Mouse (Mus musculus) kidney, adult 8-10 months (tissue): ENCODE data around the gene Prkag1.
A peak's percentile ranks its signal among the peaks of the same experiment; 100 is the strongest.
"Not testable (repeated sequence)": the region's sequence is repeated elsewhere in the genome, so short reads cannot be mapped to it uniquely, and the experiment has no call there.

Source experiments
- DNase-seq, 2 experiments: peaks; one replicate each; pipeline ENCODE4 v3.0.0; 2022

The Prkag1 gene

GRCm38 (mm10) chr15:98820937-98821336, 10.4 kb downstream of the Prkag1 start:
- DNase-seq, result no peak

DNA sequence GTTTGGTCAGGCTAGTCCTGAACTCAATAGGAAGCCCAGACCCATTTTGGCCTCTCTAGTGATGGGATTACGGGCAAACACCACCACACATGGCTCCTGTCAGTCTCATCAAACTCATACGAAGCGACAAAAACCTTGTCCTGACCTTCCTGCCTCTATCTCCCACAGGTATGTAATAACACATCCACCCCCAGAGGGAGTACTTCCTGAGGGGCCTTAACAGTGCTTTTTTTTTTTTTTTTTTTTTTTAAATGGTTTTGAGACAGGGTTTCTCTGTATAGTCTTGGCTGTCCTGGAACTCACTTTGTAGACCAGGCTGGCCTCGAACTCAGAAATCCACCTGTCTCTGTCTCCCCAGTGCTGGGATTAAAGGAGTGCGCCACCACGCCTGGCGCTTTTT, 13.2 kb downstream of the Prkag1 start:
- DNase-seq, result no peak

- no peak for DNase-seq
These were observed 18.4 kb downstream of the Prkag1 start for GRCm38 (mm10) chr15:98812741-98813424.

DNA sequence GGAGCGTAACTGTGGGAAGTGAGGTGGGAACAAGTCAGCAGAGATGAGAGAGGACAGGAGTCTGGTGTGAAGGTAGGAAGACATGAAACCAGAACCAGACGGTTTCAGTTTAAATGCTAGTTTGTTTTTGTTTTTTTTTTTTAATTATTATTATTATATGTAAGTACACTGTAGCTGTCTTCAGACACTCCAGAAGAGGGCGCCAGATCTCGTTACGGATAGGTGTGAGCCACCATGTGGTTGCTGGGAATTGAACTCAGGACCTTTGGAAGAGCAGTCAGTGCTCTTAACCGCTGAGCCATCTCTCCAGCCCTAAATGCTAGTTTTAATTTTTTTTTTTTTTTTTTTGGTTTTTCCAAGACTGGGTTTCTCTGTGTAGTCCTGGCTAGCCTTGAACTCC, 21.1 kb downstream of the Prkag1 start:
- not testable (repeated sequence) for DNase-seq

- no peak for DNase-seq
These were observed 21.9 kb downstream of the Prkag1 start, which contains the start of gene Ddn for GRCm38 (mm10) chr15:98809390-98809789. Gene Ddn (minus strand): TSS chr15:98809490.

DNA sequence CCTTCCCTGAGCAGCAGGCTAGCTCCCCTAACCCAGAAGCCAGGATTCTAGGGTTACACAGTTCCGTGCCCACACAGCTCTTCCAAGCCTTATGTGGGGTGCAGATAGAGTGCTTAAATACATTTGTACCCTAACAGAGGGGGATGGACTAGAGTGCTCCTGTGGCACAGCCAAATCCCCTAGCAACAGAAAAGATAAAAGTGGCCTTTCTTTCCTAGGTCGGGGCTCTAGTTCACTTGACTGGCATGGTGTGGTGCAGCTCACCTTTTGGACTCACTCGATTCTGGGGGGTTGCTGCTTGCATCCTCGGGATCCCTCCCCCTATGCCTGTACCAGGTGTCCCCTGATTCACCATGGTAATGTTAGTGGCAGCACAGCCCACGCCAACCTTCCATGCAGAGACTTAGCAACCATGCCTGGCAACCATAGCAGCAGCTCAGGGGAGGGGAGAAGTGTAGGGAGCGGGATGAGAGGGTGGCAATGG, 22.6 kb downstream of the Prkag1 start:
- DNase-seq, result no peak

DNA sequence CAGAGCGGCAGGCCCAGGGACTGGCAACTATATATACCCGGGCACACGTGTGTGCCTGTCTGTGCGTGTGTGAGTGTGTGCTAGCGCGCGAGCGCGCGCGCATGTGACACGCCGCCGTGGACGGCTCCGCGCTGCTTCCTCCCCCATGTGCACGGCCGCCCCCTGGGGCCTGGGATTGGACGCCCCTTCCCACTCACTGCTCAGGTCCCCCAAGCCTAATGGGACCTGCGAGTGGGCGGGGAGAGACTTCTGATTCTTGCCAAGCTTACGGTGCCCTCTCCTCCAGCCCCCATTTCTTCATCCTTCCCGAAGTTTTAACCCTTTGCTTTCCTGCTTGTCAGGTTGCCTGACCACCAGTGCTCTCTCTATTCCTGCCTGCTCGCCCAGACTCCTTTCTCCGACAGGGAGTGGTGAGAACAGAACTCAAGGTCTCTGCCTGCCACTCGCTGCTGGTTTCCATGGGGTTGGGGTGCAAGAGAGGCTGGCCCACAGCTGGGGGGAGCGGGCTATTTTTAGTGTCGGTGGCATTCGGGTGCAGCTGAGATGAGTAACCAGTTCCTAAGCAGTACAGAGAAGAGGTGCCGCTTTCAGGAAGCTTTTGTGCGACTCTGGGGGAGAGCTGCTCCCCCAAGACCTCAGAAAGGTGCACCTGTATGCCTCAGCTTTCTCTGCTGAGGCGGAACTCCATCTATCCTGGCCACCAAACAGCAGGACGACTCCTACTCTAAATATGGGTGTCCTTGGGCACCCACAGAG, 23.2 kb downstream of the Prkag1 start:
- DNase-seq, result no peak

GRCm38 (mm10) chr15:98806809-98807770, 24.2 kb downstream of the Prkag1 start:
- no peak for DNase-seq

- no peak for DNase-seq
These were observed 25.1 kb downstream of the Prkag1 start for GRCm38 (mm10) chr15:98806071-98806808.

DNA sequence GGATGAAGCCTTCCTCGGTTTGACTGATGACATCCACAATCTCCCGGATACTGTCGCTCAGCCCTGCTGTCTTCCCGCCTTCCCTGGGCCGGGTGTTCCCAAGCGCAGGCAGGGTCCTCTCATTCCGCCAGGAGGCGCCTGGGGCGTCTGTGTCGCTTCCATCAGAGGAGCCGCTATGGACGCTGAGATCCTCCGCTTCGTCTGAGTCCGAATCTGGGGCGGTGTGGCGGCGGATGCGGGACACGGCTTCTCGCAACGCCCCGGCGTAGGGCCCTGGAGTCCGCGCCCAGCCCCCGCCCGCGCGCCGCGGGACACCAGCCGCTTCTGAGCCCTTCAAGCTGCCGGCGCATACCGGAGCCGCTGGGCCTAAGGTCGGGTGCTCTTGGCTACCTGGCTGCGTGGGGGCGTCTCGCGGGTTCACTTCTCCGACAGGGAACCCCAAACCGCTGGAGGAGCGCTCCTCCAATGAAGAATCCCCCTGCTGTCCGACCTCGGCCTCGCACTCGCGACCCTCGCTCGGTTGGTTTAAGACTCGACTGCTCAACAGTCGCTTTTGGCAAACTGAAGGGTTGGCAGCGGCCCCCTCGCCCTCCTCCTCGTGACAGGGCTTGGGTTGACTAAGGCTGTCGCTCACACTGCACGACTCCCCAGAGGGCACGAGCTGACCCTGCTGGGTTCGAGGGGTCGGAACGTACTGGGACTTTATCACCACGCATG, 25.8 kb downstream of the Prkag1 start:
- DNase-seq, result peak in 1 of 2 experiments; percentile 64

GRCm38 (mm10) chr15:98804054-98804453, 27.3 kb downstream of the Prkag1 start:
- DNase-seq, result peak; percentile 69 to 90

GRCm38 (mm10) chr15:98802926-98803325, 28.4 kb downstream of the Prkag1 start:
- peak; percentile 45 to 51 for DNase-seq

- peak; percentile 60 to 87 for DNase-seq
These were observed 31.9 kb downstream of the Prkag1 start for GRCm38 (mm10) chr15:98799396-98799795.

- DNase-seq, result no peak
These were observed 32.4 kb downstream of the Prkag1 start for GRCm38 (mm10) chr15:98798903-98799302.

DNA sequence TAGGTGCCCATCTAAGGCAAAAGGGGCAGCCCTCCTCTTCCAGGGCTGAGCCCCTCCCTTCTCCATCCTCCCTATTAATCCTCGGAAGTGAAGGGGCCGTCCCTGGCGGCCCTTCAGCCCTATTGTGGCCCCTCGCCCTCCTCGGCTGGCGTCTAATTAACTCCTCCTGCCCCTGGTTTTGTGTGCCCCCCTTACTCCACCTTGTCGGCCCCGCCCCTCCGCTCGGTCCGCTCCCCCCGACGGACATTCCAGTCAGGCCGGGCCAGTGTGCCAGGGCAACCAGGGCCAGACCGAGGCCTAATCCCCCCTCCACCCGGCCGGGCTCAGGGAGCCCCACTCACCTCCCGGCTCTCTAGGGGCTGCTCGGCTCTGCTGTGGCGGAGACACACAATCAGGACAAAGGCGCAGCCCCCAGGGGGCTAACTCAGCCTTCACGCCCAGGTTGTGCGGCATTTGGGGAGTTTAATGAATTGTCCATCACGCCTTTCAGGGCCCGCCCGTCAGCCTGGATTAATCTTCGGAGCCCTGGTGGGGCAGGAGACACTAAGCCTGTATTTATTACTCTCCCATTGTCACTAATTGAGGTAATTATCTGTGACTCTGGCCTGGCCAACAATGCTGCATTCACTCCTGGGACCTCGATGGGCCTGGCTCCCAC, 33.4 kb downstream of the Prkag1 start:
- no peak for DNase-seq

DNA sequence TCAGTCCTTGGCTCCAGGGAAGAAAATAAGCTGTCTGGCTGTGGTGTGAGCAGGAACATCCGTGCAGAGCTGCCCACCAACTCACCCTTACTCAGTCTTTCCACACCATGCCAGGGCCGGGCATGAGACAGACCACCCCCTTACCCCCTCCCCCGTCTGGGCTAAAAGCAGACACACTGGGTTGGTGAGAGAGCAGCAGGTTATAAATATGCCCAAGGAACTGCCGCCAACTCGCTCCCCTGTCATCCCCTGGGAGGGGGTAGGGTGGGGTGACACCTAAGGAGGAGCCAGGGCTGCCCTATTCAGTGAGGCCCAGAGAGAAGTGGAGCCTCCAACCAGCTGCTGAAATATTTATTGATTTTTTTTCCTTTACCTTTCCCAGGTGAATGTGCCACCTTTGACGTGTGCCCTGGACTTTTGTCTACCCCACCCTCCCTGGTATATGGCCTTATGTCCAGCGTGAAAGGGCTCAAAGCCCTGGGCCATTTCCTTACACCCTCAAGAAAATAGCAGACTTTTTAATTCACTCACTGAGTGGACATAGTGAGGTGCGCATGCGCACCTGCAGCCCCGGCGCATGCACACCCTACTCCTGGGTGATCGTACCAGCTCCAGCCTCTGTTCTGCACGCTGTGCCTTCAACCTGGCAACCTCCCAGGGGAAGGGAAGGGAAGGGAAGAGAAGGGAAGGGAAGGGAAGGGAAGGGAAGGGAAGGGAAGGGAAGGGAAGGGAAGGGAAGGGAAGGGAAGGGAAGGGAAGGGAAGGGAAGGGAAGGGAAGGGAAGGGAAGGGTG, 34.3 kb downstream of the Prkag1 start:
- no peak for DNase-seq

GRCm38 (mm10) chr15:98793141-98793698, 38.1 kb downstream of the Prkag1 start:
- DNase-seq, result no peak

GRCm38 (mm10) chr15:98792233-98793020, 38.9 kb downstream of the Prkag1 start:
- DNase-seq, result no peak

DNA sequence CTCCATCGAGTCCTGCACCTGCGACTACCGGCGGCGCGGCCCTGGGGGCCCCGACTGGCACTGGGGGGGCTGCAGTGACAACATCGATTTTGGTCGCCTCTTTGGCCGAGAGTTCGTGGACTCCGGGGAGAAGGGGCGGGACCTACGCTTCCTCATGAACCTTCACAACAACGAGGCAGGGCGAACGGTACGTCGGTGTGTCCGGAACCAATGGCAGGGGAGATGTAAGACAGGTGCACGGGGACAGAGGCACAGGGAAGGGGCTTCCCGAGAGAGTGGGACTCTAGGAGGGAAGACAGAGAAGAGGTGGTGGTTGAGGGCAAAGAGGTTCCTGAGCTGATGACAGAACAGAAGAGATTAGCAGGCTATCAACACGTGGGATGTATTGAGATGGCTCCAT, 39.5 kb downstream of the Prkag1 start:
- DNase-seq, result no peak
